Mouse (Mus musculus): Measurements from ENCODE around the gene Wdr35.

DNA sequence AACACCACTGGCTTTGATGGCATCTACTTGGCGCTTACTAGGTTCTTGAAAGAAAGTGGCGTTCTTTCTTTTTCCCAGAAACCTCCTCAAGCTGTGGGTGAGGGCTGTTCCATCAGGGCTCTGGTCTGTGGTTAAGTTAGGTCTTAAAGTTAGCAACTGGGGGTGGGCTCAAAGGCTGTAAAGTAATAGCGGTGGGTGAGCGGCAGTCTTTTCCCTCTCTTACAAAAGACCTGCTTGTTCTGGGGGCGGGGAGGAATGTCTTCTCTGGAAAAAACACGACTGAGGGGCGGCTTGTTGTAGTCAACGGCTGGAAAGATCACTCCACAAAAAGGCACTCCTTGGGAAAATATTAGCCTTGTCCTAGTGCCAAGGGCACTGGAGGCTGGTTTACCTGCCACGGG, 19.5 kb upstream of the Wdr35 start:
- TF ChIP-seq CTCF (IDR thresholded peaks at IDR 0.05; ENCODE audit: low read depth): no peak
- TF ChIP-seq EP300 (IDR thresholded peaks at IDR 0.05; ENCODE audit: low read depth): no peak
